In the genomic region with DNA sequence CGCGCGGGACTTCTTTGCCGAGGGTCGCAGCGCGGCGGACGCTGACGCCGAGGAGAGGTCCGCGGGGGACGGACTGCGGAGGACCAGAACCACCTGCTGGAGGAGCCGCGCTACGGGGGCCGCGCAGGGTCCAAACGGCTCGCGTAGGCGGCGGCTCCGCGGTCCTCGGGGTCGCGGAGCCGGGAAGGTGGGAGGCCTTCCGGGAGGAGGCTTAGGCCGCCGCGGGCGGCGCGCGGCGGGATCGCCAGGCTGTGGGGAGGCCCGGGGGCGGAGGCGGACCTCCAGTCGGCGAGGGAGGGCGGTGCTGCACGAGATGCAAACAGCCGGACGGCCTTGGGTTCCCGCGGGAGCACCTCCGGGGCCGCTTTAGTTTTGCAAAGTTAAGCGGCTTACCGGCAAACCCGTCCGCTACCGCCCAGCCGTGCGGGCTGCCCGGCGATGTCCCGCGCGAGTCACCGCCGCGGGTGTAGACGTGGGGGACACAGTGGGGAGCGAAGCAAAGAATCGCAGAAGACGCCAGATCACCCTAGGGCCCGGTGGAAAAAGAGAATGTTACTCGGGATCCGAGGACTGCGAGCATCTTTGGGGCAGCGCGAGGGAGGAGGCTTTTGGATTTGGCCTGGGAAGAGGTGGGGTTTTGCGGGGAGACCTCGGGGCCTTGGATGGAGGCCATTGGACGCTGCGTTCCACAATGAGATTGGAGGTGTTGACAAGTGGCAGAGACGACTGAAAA, we compare ENCODE assay signal across 8 mouse cellular contexts. TPM values are rescaled to one million over a fixed set of nuclear protein-coding genes. Genes with fewer than 3 reads are reported as not detected.
DNase-seq lines count a peak whose midpoint lies in the region; ATAC-seq and TF ChIP-seq lines count a peak whose summit lies in the region.

No protein-coding gene starts in this region.

- no peak overlapping the region for H3K27ac ChIP-seq in cerebellum, adult 2 months (ENCODE audit: insufficient read depth, low read length)
- H3K27ac ChIP-seq in hindbrain, embryonic 11.5 days (ENCODE audit: low read depth, low read length), result peak overlapping the region; percentile 83

- no peaks in the 10 kb centered on the region for H3K4me1 ChIP-seq in cerebellum, adult 2 months (ENCODE audit: control insufficient read depth, insufficient read depth, low read length)
- no peaks in the 10 kb centered on the region for H3K4me1 ChIP-seq in hindbrain, embryonic 11.5 days (replicated peaks; ENCODE audit: control insufficient read depth, insufficient read depth, low read length)

- no peak for TF ChIP-seq CTCF in cerebellum, adult 2 months (IDR thresholded peaks at IDR 0.05; ENCODE audit: borderline replicate concordance, insufficient read depth, low read depth, low read length)

- H3K9ac ChIP-seq in hindbrain, embryonic 11.5 days (ENCODE audit: low read depth, low read length), result peak overlapping the region; percentile 89

- TF ChIP-seq POLR2A in cerebellum, adult 2 months (IDR thresholded peaks at IDR 0.05; ENCODE audit: borderline replicate concordance, insufficient read depth, low read length), result 0 out of 2 replicates have a peak, but pooled peaks have one; percentile 19

- H3K9me3 ChIP-seq in hindbrain, embryonic 11.5 days (ENCODE audit: control insufficient read depth, low read length), result no peaks in the 10 kb centered on the region

- peak overlapping the region; percentile 65 for H3K4me3 ChIP-seq in cerebellum, adult 2 months (replicated peaks; ENCODE audit: insufficient read depth, low read depth, low read length)
- H3K4me3 ChIP-seq in hindbrain, embryonic 11.5 days (ENCODE audit: low read depth, low read length), result peak overlapping the region; percentile 79

- peak overlapping the region; percentile 80 for H3K4me2 ChIP-seq in hindbrain, embryonic 11.5 days (replicated peaks; ENCODE audit: low read depth, low read length)

- no peaks in the 10 kb centered on the region for H3K27me3 ChIP-seq in cerebellum, adult 2 months (ENCODE audit: control insufficient read depth, insufficient read depth, low read length)
- no peaks in the 10 kb centered on the region for H3K27me3 ChIP-seq in hindbrain, embryonic 11.5 days (ENCODE audit: control insufficient read depth, insufficient read depth, low read length)

- no peaks in the 10 kb centered on the region for H3K36me3 ChIP-seq in hindbrain, embryonic 11.5 days (ENCODE audit: control insufficient read depth, insufficient read depth, low read length)

- DNase-seq in Muller cell, postnatal 12 days (ENCODE audit: inconsistent ontology term), result peak; percentile 90
- peak; percentile 67 to 70 for DNase-seq in cerebellum, adult 2 months
- peak; percentile 86 for DNase-seq in hindbrain, embryonic 11.5 days (ENCODE audit: low spot score)
- peak; percentile 50 to 52 for DNase-seq in layer of hippocampus, postnatal 36 days
- peak; percentile 77 for DNase-seq in lung, postnatal 36 days
- peak; percentile 71 to 73 for DNase-seq in right cerebral cortex, postnatal 10 days (ENCODE audit: low spot score in 2 of 2)
- DNase-seq in urinary bladder, postnatal 14 days (ENCODE audit: low spot score), result peak; percentile 73

- peak; percentile 62 for ATAC-seq in frontal cortex, adult (ENCODE audit: low TSS enrichment)
- peak; percentile 90 for ATAC-seq in hindbrain, embryonic 11.5 days (ENCODE audit: low FRiP score)

- WGBS in cerebellum, adult 2 months, result under 1% methylated on average over 80 of the region's 84 CpGs
- under 1% methylated on average over 77 of the region's 84 CpGs for WGBS in hindbrain, embryonic 11.5 days

RNA-seq across cellular contexts. Expression of gene Gkap1, which starts 1.1 kb away (rescaled TPM):
- polyA plus RNA-seq in cerebellum, adult 2 months (2012; rRNA removed), result 27.9 and 30.0 TPM in 2 replicates
- polyA plus RNA-seq in hindbrain, embryonic 11.5 days (2014; fragmentation: Nextera tagmentation; extraction: Ambion mirVana), result 37.3 and 45.2 TPM in 2 replicates
- total RNA-seq in layer of hippocampus, postnatal 36 days (2021), result 10 to 100 TPM; 22.2 to 23.5 TPM

RNA-seq across cellular contexts. Expression of gene Ubqln1, which starts 59.0 kb away (rescaled TPM):
- polyA plus RNA-seq in cerebellum, adult 2 months (2012; rRNA removed), result 147 and 154 TPM in 2 replicates
- 124 and 159 TPM in 2 replicates for polyA plus RNA-seq in hindbrain, embryonic 11.5 days (2014; fragmentation: Nextera tagmentation; extraction: Ambion mirVana)
- 100 to 1,000 TPM; 148 to 155 TPM for total RNA-seq in layer of hippocampus, postnatal 36 days (2021)
